Mouse (Mus musculus) left cerebral cortex, postnatal 4 days (tissue): ENCODE measurements around the gene Smad6. TPM values are rescaled to one million over a fixed set of nuclear protein-coding genes. Genes with fewer than 3 reads are reported as not detected.

Experiments
- DNase-seq: peaks from one replicate; pipeline ENCODE4 v3.0.0-alpha.2; 2022
- intact Hi-C: fragments of 180-260 bp; cut with DNase I; formaldehyde crosslinking; loops from one replicate; pipeline ENCODE4 v1.15.1; 2025
- total RNA-seq, 2 experiments: library from RNA; stranded (reverse); gene quantifications; 2 replicates each; pipeline ENCODE4 v1.2.3; 2021

The Smad6 gene
- total RNA-seq, 2 experiments from 2014 or later, result 2.0 to 2.3 TPM

DNA sequence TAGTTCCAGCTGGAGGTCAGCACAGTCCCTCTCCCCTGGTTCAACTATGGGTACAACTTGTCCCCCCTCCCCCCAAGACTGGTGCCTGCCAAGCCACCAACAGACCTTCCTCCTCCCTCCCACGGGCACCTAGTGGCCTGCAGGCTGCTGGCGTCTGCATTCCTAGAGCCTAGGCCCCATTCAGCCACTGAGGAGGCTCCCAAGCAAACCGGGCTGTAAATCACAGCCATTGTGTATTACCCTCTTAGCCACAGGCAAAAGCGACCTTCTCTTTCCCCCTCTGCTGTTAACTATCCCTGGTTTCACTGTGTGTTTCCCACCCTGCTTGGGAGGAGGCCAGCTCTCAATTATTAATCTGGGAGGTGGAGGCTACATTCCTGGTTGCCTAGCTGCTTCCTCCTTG, 56.3 kb downstream of the Smad6 start:
- intact Hi-C loops, result no loop called here
- no peak for DNase-seq

DNA sequence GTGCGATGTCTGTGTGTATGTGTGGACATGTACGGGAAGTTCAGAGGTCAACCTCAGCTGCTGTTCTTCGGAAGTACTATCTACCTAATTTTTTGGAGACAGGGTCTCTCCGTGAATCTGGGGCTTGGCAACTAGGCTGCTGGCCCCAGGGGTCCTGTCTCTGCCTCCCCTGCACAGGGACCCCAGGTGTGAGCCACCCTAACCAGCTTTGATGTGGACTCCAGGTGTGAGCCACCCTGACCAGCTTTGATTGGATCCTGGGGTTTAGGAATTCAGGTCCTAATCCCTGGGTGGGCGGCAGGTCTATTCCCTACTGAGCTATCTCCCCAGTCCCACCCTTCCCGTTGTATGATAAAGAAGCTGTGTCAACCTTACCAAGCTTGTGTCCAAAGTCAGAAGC, 60.0 kb downstream of the Smad6 start:
- intact Hi-C loops, result no loop called here
- no peak for DNase-seq

DNA sequence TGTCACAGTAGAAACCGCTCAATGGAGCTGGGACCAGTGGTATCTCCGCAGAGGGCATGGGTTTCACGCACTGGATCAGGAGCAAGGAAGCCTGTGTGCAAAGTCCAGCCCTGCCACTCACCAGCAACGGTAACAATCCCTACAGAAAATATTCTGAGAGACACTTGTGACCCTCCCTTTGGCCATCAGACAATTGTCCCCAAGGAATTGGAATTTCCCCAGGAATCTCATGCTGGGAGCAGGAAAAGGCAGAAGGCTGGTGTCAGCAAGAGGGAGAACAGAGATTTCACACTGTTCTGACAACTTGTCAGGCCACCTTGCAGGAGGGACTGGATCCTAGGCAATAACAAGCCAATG, 61.1 kb downstream of the Smad6 start:
- intact Hi-C loops, result no loop called here
- no peak for DNase-seq

GRCm38 (mm10) chr9:63959933-63960828, 61.7 kb downstream of the Smad6 start:
- no peak for DNase-seq
- intact Hi-C loops, result loop anchor here (5.0 kb wide), 1 partner anchor 127 kb away; no protein-coding TSS in a partner anchor

- DNase-seq, result peak; percentile 70
- intact Hi-C loops, result loop anchor here (5.0 kb wide), 1 partner anchor 128 kb away; no protein-coding TSS in a partner anchor
Observed at GRCm38 (mm10) chr9:63959129-63959932, 62.5 kb downstream of the Smad6 start.

DNA sequence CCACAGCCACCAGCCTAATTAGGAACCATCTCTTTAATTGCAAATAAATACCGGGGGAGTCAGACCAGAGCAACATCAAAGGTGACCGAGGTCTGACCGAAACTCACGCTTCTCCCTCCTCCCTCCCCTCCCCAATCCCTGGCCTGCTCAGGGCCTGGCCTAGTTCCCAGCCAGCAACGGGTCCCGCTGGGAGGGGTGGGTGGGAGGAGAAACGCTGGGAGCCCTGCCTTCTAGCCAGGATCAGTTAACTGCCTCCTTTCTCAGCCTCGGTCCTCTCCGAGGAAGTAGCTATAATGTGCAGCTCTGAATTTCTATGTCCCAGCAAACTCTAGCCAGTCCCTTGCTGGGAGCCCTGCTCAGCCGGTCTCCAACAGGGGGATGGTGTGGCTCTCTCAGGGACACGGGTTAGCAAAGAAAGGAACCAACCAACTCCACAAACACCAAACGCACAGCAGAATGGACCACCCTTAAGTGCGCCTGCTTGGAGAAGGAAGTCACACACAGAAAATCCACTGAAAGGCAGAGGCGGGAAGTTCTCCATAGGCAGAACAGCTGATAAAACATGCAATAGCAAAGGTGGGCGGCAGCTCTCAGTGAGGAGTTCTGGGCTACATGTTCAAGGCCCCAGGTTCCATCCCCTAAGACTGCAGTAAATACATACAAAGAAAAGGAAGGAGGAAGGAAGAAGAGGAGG, 63.4 kb downstream of the Smad6 start:
- intact Hi-C loops, result loop anchor here (5.0 kb wide), 1 partner anchor 129 kb away; no protein-coding TSS in a partner anchor
- DNase-seq, result peak; percentile 72

DNA sequence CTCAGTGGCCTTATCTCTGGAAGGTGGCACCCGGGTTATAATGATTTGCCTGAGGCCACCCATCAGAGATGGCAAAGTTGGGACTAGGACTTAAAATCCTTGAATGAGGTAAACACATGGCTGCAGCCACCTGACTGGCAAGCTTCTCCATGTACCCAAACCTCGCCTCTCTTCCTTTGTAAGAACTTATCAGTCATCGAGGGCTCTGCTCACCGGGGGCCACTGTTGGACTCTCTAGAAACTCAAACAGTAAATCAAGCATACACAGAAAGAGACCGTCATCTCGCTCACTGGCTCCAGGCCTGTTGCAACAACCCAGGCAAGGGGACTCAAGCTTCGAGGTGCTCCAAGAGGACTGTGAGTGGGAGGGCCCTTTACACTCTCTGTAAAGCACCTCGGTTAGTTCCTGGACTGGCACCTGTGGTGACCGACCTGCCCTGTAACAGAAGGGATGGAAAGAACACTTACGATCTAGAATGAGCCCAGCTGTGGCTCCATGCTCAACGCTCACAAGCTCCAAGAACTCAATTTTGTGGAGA, 64.1 kb downstream of the Smad6 start:
- intact Hi-C loops, result loop anchor here (5.0 kb wide), 1 partner anchor 130 kb away; no protein-coding TSS in a partner anchor
- DNase-seq, result no peak

DNA sequence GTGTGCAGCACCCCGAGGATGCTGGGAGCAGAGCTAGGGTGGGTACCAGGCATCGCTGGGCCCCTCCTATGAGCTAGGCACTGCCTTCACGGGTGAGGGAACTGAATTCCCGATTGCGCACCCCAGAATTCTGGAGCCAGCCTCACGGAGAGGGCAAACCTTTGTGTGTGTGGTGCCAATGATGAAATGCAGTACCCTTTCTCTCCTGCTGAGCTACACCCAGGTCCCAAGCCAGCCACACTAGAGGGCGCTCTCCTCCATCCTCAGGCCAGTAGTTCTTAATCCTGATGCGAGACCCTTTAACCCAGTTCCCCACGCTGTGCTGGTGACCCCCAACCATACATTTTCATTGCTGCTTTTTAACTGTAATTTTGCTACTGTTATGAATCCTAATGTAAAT, 65.8 kb downstream of the Smad6 start:
- intact Hi-C loops, result loop anchor here (5.0 kb wide), 1 partner anchor 131 kb away; no protein-coding TSS in a partner anchor
- peak; percentile 79 for DNase-seq

GRCm38 (mm10) chr9:63953691-63954090, 68.2 kb downstream of the Smad6 start:
- intact Hi-C loops, result no loop called here
- no peak for DNase-seq

DNA sequence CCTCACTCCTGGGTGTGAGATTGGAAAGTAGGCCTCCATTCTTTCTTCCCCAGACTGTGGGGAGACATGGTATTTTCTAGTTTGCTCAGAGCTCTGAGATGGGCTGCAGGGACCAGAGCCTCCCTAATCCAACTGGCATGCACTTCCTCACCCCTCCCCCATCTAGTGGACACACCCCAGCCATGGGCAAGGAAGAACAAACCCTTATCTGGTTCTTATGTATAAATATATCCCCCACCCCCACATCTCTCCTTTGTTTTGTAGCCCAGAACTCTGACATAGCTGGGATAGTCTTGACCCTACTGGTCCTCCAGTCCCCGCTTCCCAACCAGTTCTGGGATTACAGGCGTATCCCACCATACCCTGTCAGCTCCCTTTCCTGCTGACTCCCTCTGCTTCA, 69.3 kb downstream of the Smad6 start:
- intact Hi-C loops, result no loop called here
- DNase-seq, result no peak

DNA sequence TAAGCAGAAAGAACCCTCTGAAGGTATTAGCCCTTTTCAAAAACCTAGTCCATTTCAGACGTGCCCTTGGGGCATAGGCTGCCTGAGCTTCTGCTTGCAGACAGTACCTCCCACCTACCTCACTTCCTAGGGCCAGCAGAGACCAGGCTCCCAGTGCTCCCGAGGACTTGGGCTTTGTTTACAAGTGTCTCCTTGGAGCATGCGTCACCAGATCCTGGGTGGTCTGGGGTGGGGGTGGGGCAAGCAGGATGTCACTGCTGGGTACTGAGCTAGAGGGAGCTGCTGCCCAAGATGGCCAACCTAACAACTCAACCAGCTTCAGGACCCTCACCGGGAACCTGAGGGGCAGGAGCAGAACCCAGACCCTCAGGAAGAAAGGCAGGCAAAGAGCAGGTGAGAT, 71.5 kb downstream of the Smad6 start:
- no peak for DNase-seq
- intact Hi-C loops, result no loop called here

DNA sequence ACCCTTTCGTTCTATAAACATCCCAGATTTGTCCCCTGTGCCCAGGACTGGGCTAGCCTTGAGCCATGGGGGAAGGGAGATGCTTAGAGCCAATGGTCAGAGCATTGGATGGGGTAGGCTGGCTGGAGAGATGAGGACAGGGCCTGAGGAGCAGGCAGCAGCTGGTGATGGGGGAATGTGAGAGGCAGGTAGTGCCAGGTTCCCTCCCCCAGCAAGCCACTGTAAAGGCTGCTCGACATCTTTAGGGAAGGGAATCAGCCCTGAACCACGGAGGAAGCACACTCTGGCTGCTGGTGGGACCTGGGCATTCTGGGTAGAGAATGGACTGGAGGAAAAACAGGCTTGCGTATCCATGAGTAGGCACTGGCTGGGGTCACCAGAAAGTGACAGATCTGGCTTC, 72.5 kb downstream of the Smad6 start:
- intact Hi-C loops, result no loop called here
- no peak for DNase-seq

GRCm38 (mm10) chr9:63942608-63942982, 79.3 kb downstream of the Smad6 start:
- intact Hi-C loops, result no loop called here
- no peak for DNase-seq

GRCm38 (mm10) chr9:63941747-63942607, 79.9 kb downstream of the Smad6 start:
- DNase-seq, result no peak
- intact Hi-C loops, result no loop called here

GRCm38 (mm10) chr9:63936256-63936655, 85.6 kb downstream of the Smad6 start:
- intact Hi-C loops, result no loop called here
- no peak for DNase-seq

- no peak for DNase-seq
- intact Hi-C loops, result no loop called here
Observed at GRCm38 (mm10) chr9:63933068-63933467, 88.8 kb downstream of the Smad6 start.

GRCm38 (mm10) chr9:63927340-63928049, 94.4 kb downstream of the Smad6 start:
- peak; percentile 8 for DNase-seq
- intact Hi-C loops, result no loop called here

DNA sequence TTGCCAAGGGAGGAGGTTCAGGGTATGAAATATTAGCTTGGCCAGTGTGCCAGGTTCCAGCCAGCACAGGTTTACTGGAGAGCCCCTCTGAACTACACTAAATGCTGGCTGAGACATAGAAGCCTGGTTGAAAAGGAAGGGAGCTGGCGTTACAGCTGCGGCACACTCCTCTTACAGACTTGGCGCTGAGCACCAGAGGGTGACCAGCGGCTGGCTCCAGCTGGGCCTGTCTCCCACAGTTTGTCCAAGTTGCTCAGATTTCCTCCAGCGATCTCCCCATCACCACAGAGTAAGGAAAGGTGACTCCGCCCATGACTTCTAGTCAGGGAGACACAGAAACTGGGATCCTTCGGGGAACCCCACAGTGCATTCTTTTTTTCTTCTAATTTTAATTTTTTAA, 95.5 kb downstream of the Smad6 start:
- intact Hi-C loops, result no loop called here
- DNase-seq, result no peak

DNA sequence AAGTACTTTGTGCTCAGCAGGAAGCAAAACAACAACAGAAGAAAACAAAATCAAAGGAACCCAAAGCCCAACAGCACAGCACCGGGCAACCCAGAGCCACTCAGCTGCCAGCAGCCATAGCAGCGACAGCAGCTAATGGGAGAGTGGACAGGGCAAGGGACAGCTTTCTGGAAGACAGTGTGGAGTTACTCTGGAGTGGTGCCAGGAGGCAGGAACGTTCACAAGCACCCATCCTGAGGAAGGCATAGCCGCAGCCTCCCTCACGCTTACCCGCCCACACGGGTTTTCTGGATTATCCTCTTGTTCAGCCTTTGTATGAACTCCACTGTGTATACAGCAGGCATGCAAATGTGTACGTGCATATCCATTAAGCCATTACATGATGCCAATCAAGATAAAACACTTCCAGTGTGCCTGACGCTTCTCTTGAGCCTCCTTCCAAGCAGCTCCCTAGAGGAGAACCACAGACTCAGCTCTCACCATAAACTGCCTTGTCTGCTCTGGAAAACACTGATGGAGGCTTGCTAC, 98.6 kb downstream of the Smad6 start:
- peak; percentile 30 for DNase-seq

More for the DNA sequence above, 98.6 kb downstream of the Smad6 start:
- intact Hi-C loops, result no loop called here
